Mouse (Mus musculus): ENCODE data around the gene Ablim2.
A peak's percentile ranks its signal among the peaks of the same experiment; 100 is the strongest.

Gene Ablim2

DNA sequence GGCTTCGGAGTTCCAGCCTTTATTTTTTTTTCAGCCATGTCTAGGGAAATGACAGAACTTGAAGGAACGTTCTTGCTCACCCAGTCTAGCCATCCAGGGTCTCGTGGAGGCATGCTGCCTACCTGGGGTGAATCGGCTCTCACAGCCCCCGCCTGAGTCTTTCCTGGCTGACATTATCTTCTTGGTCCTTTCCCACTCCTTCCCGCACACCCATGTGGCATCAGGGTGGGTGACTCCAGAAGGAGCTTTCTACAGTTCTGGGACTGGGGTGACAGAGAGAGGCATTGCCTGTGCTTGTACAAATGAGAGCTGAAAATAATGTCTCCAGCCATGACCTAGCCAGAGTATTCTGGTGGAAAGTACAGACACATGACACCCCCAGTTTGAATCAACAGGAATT is 163.5 kb downstream of the Ablim2 start:
- DNase-seq: no peak

DNA sequence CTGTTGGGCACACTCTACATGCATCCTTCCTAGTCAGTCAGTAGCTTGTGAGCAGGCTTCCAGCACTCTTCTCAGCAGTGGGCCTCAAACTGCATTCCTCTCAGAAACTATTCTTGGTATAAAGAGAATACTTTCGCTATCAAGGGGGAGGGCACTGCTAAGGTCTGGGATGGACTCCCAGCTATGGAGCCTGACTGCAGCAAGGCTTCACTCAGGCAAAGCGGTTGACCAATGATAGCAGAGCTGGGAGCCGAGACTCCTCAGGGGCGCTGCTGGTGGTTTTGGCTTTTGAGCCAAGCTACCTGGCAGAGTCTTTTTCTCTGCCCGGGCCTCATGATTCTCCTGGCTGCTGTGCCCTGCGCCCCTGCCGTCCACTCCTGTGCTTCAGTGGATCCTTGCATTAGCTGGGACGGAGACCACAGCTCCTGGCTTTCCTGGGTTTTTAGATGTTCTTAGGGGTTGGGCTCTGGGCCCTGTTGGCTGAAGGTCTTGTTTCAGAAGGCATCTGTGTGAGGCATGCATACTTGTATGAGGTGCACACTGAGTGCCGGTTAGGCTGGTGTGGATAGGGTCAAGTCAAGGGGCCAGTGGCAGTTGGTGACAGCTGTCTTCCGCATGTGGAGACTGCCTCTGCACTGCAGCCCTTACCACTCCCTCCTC is 164.0 kb downstream of the Ablim2 start:
- no peak for DNase-seq

DNA sequence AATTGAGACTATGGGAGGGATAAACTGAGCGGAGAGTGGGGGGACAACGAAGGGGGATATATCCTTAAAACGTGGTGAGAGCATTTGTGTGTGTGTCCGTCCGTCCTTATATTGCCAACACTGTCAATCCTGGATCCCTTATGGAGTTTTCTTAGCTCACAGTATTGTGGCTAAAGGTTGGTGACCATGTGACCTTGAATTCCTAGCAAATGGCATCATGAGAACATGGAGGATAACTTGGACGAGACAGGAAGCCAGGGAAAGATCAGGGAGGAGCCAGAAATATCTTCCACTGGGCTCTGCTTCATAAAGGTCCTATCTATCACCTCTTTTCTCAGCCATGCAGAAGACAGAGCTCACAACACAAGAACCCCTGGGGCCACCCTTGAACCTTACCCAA is 165.8 kb downstream of the Ablim2 start:
- no peak for DNase-seq

DNA sequence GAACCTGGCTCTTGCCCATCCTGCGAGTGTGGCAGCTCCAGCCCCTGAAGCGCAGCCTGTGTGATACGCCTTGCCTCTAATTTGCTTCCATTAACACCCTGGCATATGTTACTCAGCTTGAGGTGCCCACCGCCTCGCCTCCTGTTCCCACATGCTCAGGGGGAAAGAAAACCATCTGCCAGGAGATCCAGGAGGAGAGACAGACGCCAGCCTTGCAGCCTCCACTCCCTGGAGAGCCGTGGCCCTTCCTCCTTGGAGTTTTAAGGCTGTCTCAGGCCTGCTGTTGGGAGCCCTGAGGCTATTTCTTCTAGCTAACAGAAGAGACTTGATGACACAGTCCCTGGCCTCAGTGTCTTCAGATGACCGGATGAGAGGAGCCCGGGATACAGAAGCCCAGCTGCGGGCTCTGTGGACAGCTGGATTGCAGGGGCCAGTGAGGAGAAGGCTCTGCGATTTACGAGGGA is 167.5 kb downstream of the Ablim2 start:
- DNase-seq: peak; percentile 72

DNA sequence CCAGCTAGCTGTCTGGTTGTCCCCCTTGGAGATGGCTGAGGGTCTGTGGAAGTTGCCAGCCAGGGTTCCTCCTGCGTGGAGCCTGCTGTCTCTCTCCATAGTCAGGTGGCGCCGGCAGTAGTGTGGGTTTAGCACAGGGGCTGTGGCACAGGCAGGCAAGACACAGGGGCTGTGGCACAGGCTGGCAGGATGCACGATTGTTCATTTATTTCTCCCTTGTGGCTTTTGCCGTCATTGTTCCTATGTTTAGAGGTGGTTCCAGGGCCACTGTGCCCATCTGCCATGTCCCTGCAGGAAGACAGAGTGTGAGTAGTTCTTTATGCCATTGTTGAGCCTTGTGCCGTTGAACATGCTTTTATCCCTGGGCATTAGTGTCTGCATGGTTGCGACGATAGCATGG is 168.8 kb downstream of the Ablim2 start:
- DNase-seq: no peak

DNA sequence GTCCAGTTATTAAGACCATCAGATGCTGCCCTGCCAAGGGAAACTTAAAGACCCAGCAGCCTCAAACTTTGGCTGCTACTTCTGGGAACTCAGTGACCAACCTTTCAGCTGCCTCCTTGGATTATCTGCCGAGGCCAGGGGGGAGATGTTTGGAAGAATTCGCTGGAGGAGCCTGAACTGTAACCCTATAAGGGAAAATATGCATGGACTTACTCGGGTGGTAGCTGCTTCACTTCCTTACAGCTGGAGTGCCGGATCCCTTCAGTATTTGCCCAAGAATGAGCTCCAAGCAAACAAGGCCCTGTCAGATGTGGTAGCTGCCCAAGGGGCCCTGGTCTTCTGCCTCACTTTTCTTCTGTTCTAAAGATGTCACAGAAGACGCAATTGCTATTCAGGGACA is 173.6 kb downstream of the Ablim2 start:
- no peak for DNase-seq

DNA sequence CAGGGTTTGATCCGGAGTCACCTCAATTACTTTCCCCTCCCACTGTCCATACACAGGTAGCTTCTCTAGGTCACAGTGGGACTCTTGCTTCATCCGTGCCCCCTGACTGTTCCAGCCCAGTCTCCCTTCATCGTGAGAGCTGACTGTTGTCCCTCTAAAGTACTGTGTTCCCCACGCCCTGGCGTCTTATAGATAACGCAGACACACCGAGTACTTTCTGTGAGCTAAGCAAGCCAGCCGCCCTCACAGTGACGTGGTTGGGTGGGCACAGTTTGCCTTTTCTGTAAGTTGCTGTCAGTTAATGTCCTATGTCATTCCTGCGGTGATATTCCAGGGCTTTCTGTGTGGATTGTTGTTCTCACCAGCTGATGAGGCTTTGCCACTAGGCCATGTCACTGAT is 175.4 kb downstream of the Ablim2 start:
- DNase-seq: no peak
